Mouse (Mus musculus) induced T-regulatory cell, adult 2 months (primary cell): ENCODE measurements around the gene Clasp1.

Experiments
- DNase-seq: peaks from one replicate; pipeline ENCODE4 v3.0.0-alpha.2; 2012; ENCODE audit warnings: low read depth

The Clasp1 gene

GRCm38 (mm10) chr1:118403440-118403839, 14.6 kb downstream of the Clasp1 start:
- no peak for DNase-seq

GRCm38 (mm10) chr1:118407586-118408250, 18.9 kb downstream of the Clasp1 start:
- no peak for DNase-seq

GRCm38 (mm10) chr1:118409249-118409648, 20.4 kb downstream of the Clasp1 start:
- DNase-seq, result no peak

GRCm38 (mm10) chr1:118410824-118411223, 22.0 kb downstream of the Clasp1 start:
- DNase-seq, result no peak

GRCm38 (mm10) chr1:118413169-118413568, 24.3 kb downstream of the Clasp1 start:
- DNase-seq, result no peak

GRCm38 (mm10) chr1:118417047-118417730, 28.3 kb downstream of the Clasp1 start:
- no peak for DNase-seq

- DNase-seq, result no peak
These were observed 30.5 kb downstream of the Clasp1 start for GRCm38 (mm10) chr1:118419399-118419798.

- DNase-seq, result no peak
These were observed 32.3 kb downstream of the Clasp1 start for GRCm38 (mm10) chr1:118421149-118421548.

- no peak for DNase-seq
These were observed 34.0 kb downstream of the Clasp1 start for GRCm38 (mm10) chr1:118422812-118423211.

- peak; percentile 26 for DNase-seq
These were observed 37.1 kb downstream of the Clasp1 start for GRCm38 (mm10) chr1:118425982-118426381.

- no peak for DNase-seq
These were observed 39.7 kb downstream of the Clasp1 start for GRCm38 (mm10) chr1:118428354-118429084.

GRCm38 (mm10) chr1:118431548-118431947, 42.7 kb downstream of the Clasp1 start:
- no peak for DNase-seq

GRCm38 (mm10) chr1:118435001-118435473, 46.2 kb downstream of the Clasp1 start:
- no peak for DNase-seq

- DNase-seq, result no peak
These were observed 49.0 kb downstream of the Clasp1 start for GRCm38 (mm10) chr1:118437856-118438255.

- DNase-seq, result no peak
These were observed 49.5 kb downstream of the Clasp1 start for GRCm38 (mm10) chr1:118438332-118438731.

- no peak for DNase-seq
These were observed 51.7 kb downstream of the Clasp1 start for GRCm38 (mm10) chr1:118440547-118440946.

- no peak for DNase-seq
These were observed 55.6 kb downstream of the Clasp1 start for GRCm38 (mm10) chr1:118444420-118444819.

- DNase-seq, result no peak
These were observed 56.1 kb downstream of the Clasp1 start for GRCm38 (mm10) chr1:118444988-118445387.

GRCm38 (mm10) chr1:118445441-118445840, 56.6 kb downstream of the Clasp1 start:
- DNase-seq, result no peak

- DNase-seq, result no peak
These were observed 57.1 kb downstream of the Clasp1 start for GRCm38 (mm10) chr1:118446006-118446405.

GRCm38 (mm10) chr1:118447131-118447530, 58.3 kb downstream of the Clasp1 start:
- no peak for DNase-seq

- no peak for DNase-seq
These were observed 59.4 kb downstream of the Clasp1 start for GRCm38 (mm10) chr1:118448214-118448613.
